Mouse (Mus musculus): Measurements from ENCODE around the gene Mrm3.

GRCm38 (mm10) chr11:76294078-76294477 lies 50.6 kb downstream of the Mrm3 start:
- TF ChIP-seq CTCF (IDR thresholded peaks at IDR 0.05; ENCODE audit: extremely low read depth, insufficient read length, insufficient replicate concordance, low read depth, low read length) (no peak), POLR2A (IDR thresholded peaks at IDR 0.05; ENCODE audit: low read depth, low read length) (no peak)

Measured in small intestine, adult 2 months (tissue).